Mouse (Mus musculus) cerebellum, adult 2 months (tissue): ENCODE results near the gene Timm50.

Source experiments
- CTCF ChIP-seq: fragments of 200-500 bp; IDR thresholded peaks from 2 replicates; pipeline ENCODE4 v1.5.1; 2011; ENCODE audit warnings: low read depth, mild to moderate bottlenecking, control low read depth, low read length, moderate library complexity, borderline replicate concordance; ENCODE audit not compliant: insufficient read depth
- POLR2A ChIP-seq: fragments of 200-500 bp; IDR thresholded peaks from 2 replicates; pipeline ENCODE4 v1.6.1; 2011; ENCODE audit warnings: low read length, control low read depth, borderline replicate concordance; ENCODE audit not compliant: insufficient read depth

- TF ChIP-seq CTCF (no peak), POLR2A (no peak)
These were observed 39.9 kb upstream of the Timm50 start for GRCm38 (mm10) chr7:28351676-28352191.
